Mouse (Mus musculus) fibroblast of lung, adult 2 months (primary cell): ENCODE data around the gene Agtpbp1.

Experiments used
- DNase-seq: peaks from one replicate; pipeline ENCODE4 v3.0.0-alpha.2; 2011; ENCODE audit warnings: low read depth

Agtpbp1 gene

GRCm38 (mm10) chr13:59423871-59424270, 161.2 kb downstream of the Agtpbp1 start:
- DNase-seq: no peak

- DNase-seq: no peak
Observed at GRCm38 (mm10) chr13:59416530-59417230, 168.3 kb downstream of the Agtpbp1 start.

GRCm38 (mm10) chr13:59413885-59414284, 171.1 kb downstream of the Agtpbp1 start:
- no peak for DNase-seq

GRCm38 (mm10) chr13:59412672-59413071, 172.4 kb downstream of the Agtpbp1 start:
- DNase-seq: no peak

- DNase-seq: no peak
Observed at GRCm38 (mm10) chr13:59407182-59407581, 177.8 kb downstream of the Agtpbp1 start.

- DNase-seq: no peak
Observed at GRCm38 (mm10) chr13:59402026-59402775, 182.8 kb downstream of the Agtpbp1 start.

GRCm38 (mm10) chr13:59397571-59397970, 187.5 kb downstream of the Agtpbp1 start:
- DNase-seq: no peak
